Mouse (Mus musculus): ENCODE measurements around the gene Cdh4.

Cdh4 gene

DNA sequence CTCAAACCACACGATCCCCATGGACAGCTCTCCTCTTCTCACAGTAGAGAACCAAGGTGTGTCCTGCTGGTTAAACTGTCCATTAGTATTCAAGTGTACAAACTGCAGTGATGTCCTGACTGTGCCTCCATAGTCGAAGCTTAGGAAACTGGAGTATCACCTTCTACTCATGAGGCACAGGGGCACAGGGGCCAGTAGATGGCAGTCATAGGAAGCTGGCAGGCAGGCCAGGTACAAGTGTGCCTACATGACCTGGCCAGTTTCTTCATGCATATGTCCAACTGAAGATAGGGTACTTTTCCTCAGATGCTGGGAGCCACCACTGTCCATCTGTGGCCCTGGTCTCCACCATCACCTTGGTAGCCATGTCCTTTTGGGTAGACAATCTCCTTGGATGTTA, 472.0 kb downstream of the Cdh4 start:
- no peak for DNase-seq (ENCODE audit: extremely low read depth, low read depth, low spot score)

DNA sequence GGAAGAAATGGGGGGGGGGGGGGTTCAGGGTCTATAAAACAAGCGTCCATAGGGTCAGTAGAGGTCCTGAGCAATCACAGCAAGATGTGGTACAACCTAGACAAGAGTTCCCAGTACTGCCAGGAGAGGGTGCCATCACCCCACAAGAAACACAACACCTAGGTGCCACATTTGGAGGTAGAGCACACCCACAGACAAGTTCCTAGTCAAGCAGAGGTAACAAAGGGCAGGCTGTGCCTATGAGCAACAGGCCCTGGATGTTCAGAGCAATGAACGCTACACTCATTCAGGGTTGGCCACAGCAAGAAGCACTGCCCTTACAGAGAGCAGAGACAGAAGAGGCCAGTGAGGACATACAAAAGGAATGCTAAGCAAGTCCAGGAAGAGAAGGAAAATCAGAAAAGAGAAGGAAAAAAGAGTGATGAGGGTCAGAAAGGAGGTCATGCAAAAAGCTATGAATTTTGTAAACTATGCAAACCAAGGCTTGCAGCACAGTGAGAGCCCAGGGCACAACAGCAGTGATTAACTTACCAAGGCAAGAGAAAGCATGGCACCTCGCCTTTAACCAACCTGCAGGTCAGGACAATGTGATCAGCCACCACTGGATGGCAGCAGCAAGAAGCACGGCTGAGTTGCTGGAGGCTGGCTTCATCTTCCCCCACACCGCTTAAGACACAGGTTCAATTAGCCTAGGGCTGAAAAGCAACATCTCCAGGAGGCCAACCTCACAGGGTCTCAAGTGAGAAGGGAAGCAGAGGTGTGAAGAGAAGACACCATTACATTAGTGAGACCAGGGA, 474.8 kb downstream of the Cdh4 start:
- no peak for DNase-seq (ENCODE audit: extremely low read depth, low read depth, low spot score)

DNA sequence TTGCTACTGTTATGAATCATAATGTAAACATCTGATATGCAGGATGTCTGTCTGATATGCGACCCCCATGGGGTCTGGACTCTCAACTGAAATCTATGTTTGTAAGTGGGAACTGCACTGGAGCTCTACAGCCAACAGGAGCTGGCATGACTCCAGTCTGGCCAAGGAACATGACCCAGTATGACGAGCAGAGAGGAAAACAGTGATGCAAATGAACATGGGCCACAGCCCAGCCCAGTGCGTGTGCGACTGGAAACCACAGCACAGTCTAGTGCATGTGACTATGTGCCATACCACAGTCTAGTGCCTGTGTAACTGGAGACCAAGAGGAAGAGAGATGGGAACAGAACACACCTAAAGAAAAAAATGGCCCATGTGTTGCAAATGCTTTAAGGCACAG, 477.8 kb downstream of the Cdh4 start:
- DNase-seq (ENCODE audit: extremely low read depth, low read depth, low spot score), result no peak

GRCm38 (mm10) chr2:179921021-179921653, 478.9 kb downstream of the Cdh4 start:
- DNase-seq (ENCODE audit: extremely low read depth, low read depth, low spot score), result no peak

- DNase-seq (ENCODE audit: extremely low read depth, low read depth, low spot score), result no peak
Observed at GRCm38 (mm10) chr2:179924038-179924437, 481.8 kb downstream of the Cdh4 start.

DNA sequence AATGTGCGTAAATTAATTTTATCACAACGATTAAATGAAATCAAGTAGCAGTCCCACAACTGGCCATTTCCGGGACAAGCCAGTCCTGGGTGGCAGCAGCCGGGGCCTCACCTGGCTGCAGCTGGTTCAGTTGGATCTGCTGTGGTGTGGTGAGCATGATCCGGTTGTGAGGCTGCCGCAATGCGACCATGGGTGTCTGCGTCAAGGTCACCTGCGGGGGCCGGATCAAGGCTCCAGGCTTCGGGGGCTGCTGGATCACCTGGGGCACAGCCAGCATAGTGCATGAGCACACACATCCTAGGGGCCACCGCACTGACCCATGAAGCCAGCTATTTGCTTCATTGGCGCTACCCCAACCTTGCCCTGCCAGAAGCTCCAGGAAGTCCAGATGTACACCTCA, 486.9 kb downstream of the Cdh4 start:
- DNase-seq (ENCODE audit: extremely low read depth, low read depth, low spot score), result no peak

- DNase-seq (ENCODE audit: extremely low read depth, low read depth, low spot score), result no peak
Observed at GRCm38 (mm10) chr2:179931741-179932140, 489.5 kb downstream of the Cdh4 start.

- DNase-seq (ENCODE audit: extremely low read depth, low read depth, low spot score), result no peak
Observed at GRCm38 (mm10) chr2:179934165-179934564, 491.9 kb downstream of the Cdh4 start.

GRCm38 (mm10) chr2:179937091-179937490, 494.9 kb downstream of the Cdh4 start:
- DNase-seq (ENCODE audit: extremely low read depth, low read depth, low spot score), result no peak

GRCm38 (mm10) chr2:179941696-179942095, 499.5 kb downstream of the Cdh4 start:
- DNase-seq (ENCODE audit: extremely low read depth, low read depth, low spot score), result no peak

DNA sequence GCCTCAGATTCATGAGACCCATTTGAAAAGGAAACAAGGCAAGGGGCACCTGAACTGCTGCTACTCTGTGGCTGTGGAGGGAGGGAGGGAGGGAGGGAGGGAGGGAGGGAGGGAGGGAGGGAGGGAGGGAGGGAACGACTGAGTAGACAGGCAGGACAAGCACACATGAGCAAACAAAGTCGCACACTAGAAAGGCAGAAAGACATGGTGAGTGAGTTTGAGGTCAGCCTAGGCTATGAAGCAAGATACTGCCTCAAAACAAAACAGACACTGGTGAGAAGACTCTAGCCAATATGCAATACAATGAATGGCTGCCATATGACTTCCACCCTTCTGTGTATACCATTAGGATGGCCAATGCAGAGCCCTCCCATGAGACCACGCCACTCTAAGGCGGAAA, 502.8 kb downstream of the Cdh4 start:
- DNase-seq (ENCODE audit: extremely low read depth, low read depth, low spot score), result no peak

- DNase-seq (ENCODE audit: extremely low read depth, low read depth, low spot score), result no peak
Observed at GRCm38 (mm10) chr2:179946496-179946895, 504.3 kb downstream of the Cdh4 start.

DNA sequence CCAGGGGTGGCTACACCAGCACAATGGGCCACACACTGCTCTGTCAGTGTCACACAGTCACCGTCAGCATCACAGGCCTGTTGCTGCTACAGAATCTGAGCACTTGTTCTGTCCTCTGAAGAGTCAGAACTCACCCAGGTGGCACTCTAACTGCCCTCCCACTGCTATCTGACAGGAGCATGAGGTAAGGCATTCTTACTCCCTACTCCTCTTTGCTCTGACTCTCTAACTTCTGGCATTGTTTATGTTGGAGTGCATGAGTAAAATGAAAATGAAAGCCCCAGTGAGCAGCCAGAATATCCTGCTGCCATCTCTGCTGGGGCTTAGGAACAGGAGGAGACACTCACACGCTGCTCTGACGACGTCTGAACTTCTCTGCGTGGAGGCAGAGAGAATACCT, 505.4 kb downstream of the Cdh4 start:
- no peak for DNase-seq (ENCODE audit: extremely low read depth, low read depth, low spot score)

DNA sequence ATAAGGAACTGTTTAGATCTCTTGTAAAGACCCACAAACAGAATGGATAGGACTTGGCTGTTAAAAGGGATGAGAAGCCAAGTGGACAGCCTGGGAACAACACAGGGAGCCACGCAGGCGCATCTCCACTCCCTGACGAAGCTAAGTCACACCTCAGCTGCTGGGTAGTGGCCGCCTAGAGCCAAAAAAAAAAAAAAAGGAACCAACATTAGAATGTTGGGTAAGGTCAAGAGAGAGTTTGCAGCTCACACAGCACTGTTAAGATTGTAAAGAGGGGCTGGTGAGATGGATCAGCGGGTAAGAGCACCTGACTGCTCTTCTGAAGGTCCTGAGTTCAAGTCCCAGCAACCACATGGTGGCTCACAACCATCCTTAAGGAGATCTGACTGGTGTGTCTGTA, 506.6 kb downstream of the Cdh4 start:
- no peak for DNase-seq (ENCODE audit: extremely low read depth, low read depth, low spot score)
